27 mouse cellular contexts compared by ENCODE assay signal in genomic region chr12:73631148-73631547, GRCm38 (mm10). TPM values are rescaled to one million over a fixed set of nuclear protein-coding genes. Genes with fewer than 3 reads are reported as not detected.
DNase-seq lines count a peak whose midpoint lies in the region; ATAC-seq and TF ChIP-seq lines count a peak whose summit lies in the region.
"Had no signal": no experiment of that assay in that cellular context is flagged by ENCODE, and none has a peak within 500 bp of the region (broad histone marks: within the 10 kb centered on the region; RNA-seq: fewer than 3 reads in every experiment).

No protein-coding gene starts in this region.

- TF ChIP-seq POLR2A in kidney, adult 2 months (IDR thresholded peaks at IDR 0.05; ENCODE audit: low read depth, low read length): no peak

- no peak for TF ChIP-seq CTCF in kidney, adult 2 months (conservative IDR thresholded peaks at IDR 0.05; ENCODE audit: insufficient read depth, insufficient read length, low read depth, low read length)

- H3K4me3 ChIP-seq in kidney, adult 2 months (ENCODE audit: insufficient read depth, low read depth, low read length): no peak overlapping the region
- H3K4me3 ChIP-seq: forebrain, embryonic 15.5 days; gastrocnemius, adult 2 months; heart, embryonic 13.5 days; hindbrain, embryonic 10.5 days; hindbrain, embryonic 15.5 days; intestine, embryonic 15.5 days; limb, embryonic 15.5 days; liver, embryonic 13.5 days; midbrain, embryonic 13.5 days had no signal

- H3K4me1 ChIP-seq in kidney, adult 2 months (ENCODE audit: control insufficient read depth, insufficient read depth, low read length): peaks cover 15% of the 10 kb centered on the region
- H3K4me1 ChIP-seq: forebrain, embryonic 15.5 days; hindbrain, embryonic 15.5 days; liver, embryonic 13.5 days; midbrain, embryonic 13.5 days had no signal

- no peak overlapping the region for H3K27ac ChIP-seq in kidney, adult 2 months (ENCODE audit: insufficient read depth, low read depth, low read length)
- H3K27ac ChIP-seq: forebrain, embryonic 15.5 days; gastrocnemius, adult 2 months; heart, embryonic 13.5 days; hindbrain, embryonic 10.5 days; hindbrain, embryonic 15.5 days; intestine, embryonic 15.5 days; kidney, postnatal 0 days; limb, embryonic 15.5 days; liver, embryonic 13.5 days; midbrain, embryonic 13.5 days had no signal

- DNase-seq in heart, adult 11 months: peak; percentile 90
- DNase-seq in heart, postnatal 4 days: no peak
- DNase-seq in ZHBTc4 (ENCODE audit: low read depth, low spot score): peak; percentile 12
- no peak for DNase-seq in kidney, postnatal 25 days
- no peak for DNase-seq in cerebellum, postnatal 10 days
- no peak for DNase-seq in kidney, adult 2 months
- DNase-seq: adrenal gland, postnatal 25 days; cerebellum, adult 18-20 months; cerebellum, postnatal 14 days; gastrocnemius, adult 2 months; heart, postnatal 10 days; kidney, adult 8-10 months; liver, embryonic 13.5 days; lung, postnatal 4 days; right cerebral cortex, adult 18-20 months; spleen, adult 18-20 months; thymus, postnatal 14 days had no signal

- no peaks in the 10 kb centered on the region for H3K36me3 ChIP-seq in kidney, adult 2 months (ENCODE audit: control insufficient read depth, insufficient read depth, low read length)
- H3K36me3 ChIP-seq: forebrain, embryonic 15.5 days; heart, embryonic 13.5 days; hindbrain, embryonic 10.5 days; hindbrain, embryonic 15.5 days; intestine, embryonic 15.5 days; limb, embryonic 15.5 days; liver, embryonic 13.5 days; midbrain, embryonic 13.5 days had no signal

- ATAC-seq in inflammation-experienced regulatory T-cells, adult 6 months: peak; percentile 56
- ATAC-seq: forebrain, embryonic 15.5 days; intestine, embryonic 15.5 days; lung, postnatal 0 days; midbrain, embryonic 13.5 days had no signal

- no peaks in the 10 kb centered on the region for H3K27me3 ChIP-seq in kidney, adult 2 months (replicated peaks; ENCODE audit: control insufficient read depth, insufficient read depth, low read length)
- H3K27me3 ChIP-seq: forebrain, embryonic 15.5 days; heart, embryonic 13.5 days; hindbrain, embryonic 15.5 days; intestine, embryonic 15.5 days; limb, embryonic 15.5 days; liver, embryonic 13.5 days; midbrain, embryonic 13.5 days had no signal

- WGBS in kidney, adult 2 months: 66% methylated on average over 11 of the region's 11 CpGs

RNA-seq across cellular contexts. Expression of gene Prkch, which starts 46.6 kb away (rescaled TPM):
- total RNA-seq in heart, postnatal 4 days (2021): 10 to 100 TPM; 22.6 to 23.1 TPM
- polyA plus RNA-seq in inflammation-experienced regulatory T-cells, adult 6 months (2017; shearing (Covaris generic)): 10 to 100 TPM; 70.6 to 96.5 (median 76.2) TPM
- 8.4 and 9.5 TPM in 2 replicates for polyA plus RNA-seq in kidney, adult 2 months (2012; rRNA removed)

Comparison
In these comparisons a context has a peak if more than half of its experiments do, and no peak if none do; other contexts are left out.
1. DNase-seq: peak in heart, adult 11 months (single experiment) and ZHBTc4 (single experiment); none in heart, postnatal 4 days (single experiment), kidney, postnatal 25 days (0 of 2), cerebellum, postnatal 10 days (0 of 2) and kidney, adult 2 months (single experiment).